Mouse (Mus musculus) megakaryocyte, embryonic 14.5 days (primary cell): Measurements from ENCODE around the gene Wbp2. TPM values are rescaled to one million over a fixed set of nuclear protein-coding genes. Genes with fewer than 3 reads are reported as not detected.

Experiments used
- H3K27me3 ChIP-seq: replicated peaks from 2 replicates; pipeline ENCODE3; 2012; ENCODE audit warnings: inconsistent platforms
- H3K36me3 ChIP-seq: replicated peaks from 2 replicates; pipeline ENCODE3; 2012; ENCODE audit warnings: low read length, inconsistent platforms, mixed read lengths
- H3K4me1 ChIP-seq: 2 replicates; pipeline ENCODE4 v1.6.1; 2012; ENCODE audit warnings: inconsistent platforms
- H3K4me3 ChIP-seq: replicated peaks from 2 replicates; pipeline ENCODE3; 2012; ENCODE audit warnings: moderate library complexity, mild to moderate bottlenecking, inconsistent platforms
- H3K9me3 ChIP-seq: 2 replicates; pipeline ENCODE4 v1.6.1; 2012; ENCODE audit warnings: inconsistent platforms
- FLI1 ChIP-seq: IDR thresholded peaks from 2 replicates; pipeline ENCODE4 v1.6.1; 2012; ENCODE audit warnings: low read length, inconsistent platforms, mixed read lengths
- GATA1 ChIP-seq: IDR thresholded peaks from 3 replicates; pipeline ENCODE4 v1.6.1; 2012; ENCODE audit warnings: mixed read lengths, low read length, inconsistent platforms, borderline replicate concordance
- polyA plus RNA-seq: library from polyadenylated mRNA; stranded (reverse); fragments of >175 nt; gene quantifications from 2 replicates; pipeline ENCODE4 v1.2.3, GENCODE M21; 2012; ENCODE audit warnings: low replicate concordance; ENCODE audit not compliant: insufficient read depth

The Wbp2 gene
- polyA plus RNA-seq, result 842 and 1,717 TPM in 2 replicates

DNA sequence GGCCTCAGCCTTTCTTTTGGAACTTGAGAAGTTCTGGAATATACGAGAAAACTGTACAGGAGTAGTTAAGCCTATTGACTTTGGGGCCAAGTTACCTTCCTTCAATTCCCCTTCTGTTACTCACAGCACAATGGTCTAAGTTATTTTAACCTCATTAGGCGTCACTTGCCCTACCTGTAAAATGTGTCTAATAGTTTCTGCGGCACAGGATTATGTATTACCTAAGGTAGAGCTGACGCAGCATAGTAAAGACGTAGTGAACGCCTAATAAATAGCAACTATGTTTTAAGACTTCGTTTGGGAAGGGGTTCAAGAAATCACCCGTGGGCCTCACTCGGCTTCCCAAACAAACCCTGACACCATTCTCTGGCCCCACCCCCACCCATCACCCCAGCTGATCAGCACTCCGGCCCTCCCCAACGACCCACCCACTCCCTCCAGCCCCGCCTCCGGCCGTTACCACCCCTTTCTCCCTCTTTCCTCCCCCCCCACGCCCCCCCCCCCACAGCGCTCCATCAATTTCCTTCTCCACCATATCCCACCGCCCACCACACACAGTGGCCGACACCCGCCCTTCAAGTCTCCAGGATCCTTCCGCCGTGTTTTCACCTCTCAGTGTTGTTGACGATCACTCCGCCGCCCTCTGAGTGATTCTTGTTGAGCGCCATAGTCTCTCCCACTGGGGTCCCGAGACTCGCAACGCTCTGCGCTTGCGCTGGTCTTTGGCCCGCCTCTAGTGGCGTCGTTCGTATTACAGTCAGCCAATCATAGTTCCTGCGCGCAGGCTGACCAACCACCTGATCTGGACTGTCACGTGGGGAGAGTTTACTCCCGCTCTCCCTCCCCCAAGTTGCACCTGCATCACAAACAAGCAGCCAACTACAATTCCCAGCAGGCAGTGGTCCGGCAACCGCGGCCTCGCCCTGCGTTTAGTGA, at the start of gene Wbp2:
TSS of gene Wbp2 (minus strand) at position 738 of the 936 bp plus-strand sequence.
- Histone ChIP-seq H3K4me3 (peak within 1 kb of the TSS; percentile 96), H3K27me3 (no peaks in the 10 kb centered on the region), H3K4me1 (peaks cover 76% of the 10 kb centered on the region), H3K36me3 (peaks cover 51% of the 10 kb centered on the region), H3K9me3 (no peaks in the 10 kb centered on the region)
- TF ChIP-seq GATA1, result no peak
- TF ChIP-seq FLI1, result no peak

DNA sequence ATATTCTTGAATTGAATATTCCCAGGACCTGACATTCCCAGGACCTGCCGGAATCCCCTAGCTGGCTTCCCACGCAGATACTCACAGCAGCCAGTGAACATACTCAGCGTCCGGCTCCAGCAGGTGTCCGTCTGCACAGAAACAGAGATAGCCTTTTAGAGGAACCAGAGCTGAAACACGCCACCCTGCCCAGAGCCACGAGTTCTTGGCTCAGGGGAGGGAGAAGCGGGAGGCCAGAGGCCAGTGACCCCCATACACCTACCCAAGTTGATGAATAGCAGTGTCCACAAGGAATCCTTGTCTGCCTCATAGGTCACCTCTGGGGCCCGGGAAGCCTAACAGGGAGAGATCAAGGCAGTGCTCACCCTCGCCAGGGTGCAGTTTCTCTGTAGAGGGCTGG, 47.4 kb upstream of the Wbp2 start:
- H3K4me3 ChIP-seq, result no peak overlapping the region
- peaks cover 83% of the 10 kb centered on the region for H3K4me1 ChIP-seq
- H3K9me3 ChIP-seq, result no peaks in the 10 kb centered on the region
- H3K27me3 ChIP-seq, result no peaks in the 10 kb centered on the region
- no peak for TF ChIP-seq GATA1
- TF ChIP-seq FLI1, result no peak
- H3K36me3 ChIP-seq, result peaks cover 59% of the 10 kb centered on the region

DNA sequence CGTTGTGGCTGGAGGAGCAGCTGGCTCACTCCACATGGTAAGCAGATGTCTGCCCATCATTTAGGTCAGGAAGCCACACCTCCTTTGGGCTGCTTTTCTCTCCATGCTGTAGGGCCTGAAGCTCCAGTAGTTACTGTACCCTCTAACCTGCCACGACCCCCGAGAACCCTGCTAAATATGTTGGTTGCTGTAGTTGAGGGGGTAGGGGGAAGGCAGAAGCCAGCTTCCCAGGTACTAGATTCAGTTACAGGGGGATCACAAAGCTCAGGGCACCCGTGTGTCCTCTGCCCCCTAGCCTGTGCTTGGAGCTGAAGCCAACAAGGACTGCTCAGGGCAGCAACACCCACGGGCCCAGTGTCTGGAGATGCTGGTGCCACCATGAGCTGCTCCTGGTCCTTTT, 46.7 kb upstream of the Wbp2 start:
- no peaks in the 10 kb centered on the region for H3K9me3 ChIP-seq
- peak overlapping the region; percentile 28 for H3K4me3 ChIP-seq
- TF ChIP-seq FLI1, result no peak
- no peak for TF ChIP-seq GATA1
- peaks cover 86% of the 10 kb centered on the region for H3K4me1 ChIP-seq
- peaks cover 66% of the 10 kb centered on the region for H3K36me3 ChIP-seq
- no peaks in the 10 kb centered on the region for H3K27me3 ChIP-seq

DNA sequence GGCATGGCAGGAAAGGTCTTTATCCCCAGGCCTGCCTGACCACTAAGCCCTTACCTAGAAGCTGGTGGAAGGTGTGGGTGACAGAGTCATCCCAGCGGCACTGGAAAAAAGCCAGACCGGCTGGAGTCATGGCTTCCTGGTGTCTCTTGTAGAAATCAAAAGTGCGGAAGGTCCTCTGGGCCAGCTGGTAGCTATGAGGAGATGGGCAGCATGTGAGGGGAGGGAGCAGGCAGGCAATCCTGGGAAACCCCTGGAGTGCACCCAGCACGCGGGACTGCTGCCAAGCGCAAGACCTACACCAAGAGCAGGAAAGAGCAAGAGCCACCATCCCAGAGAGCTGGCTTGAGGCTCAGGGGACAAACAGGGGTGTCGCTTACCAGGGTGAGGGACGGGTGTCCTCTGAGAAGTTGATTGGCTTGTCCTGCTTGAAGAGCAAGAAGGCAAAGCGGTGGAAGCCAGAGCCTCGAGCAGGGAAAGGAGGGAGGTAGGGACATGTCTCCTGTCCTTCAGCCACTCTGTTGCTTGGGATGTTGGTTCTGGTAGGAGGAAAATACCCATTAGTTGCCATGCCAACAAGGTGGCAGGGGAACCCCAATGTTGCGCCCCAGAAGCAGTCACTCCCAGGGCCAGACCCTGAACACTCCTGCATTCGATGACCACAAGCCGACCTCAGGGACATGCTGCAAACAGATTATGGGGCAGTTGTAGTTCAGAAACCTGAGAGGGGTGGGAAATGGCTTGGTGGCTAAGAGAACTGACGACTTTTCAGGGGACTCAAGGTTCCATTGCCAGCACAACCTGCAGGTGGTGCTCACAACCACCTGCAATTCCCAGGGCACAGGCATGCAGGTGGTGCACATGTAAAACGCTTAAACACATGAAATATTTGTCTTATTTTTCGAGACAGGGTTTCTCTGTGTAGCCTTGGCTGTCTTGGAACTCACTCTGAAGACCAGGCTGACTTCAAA, 45.9 kb upstream of the Wbp2 start:
- H3K9me3 ChIP-seq, result no peaks in the 10 kb centered on the region
- no peaks in the 10 kb centered on the region for H3K27me3 ChIP-seq
- no peak for TF ChIP-seq FLI1
- TF ChIP-seq GATA1, result no peak
- peaks cover 74% of the 10 kb centered on the region for H3K36me3 ChIP-seq
- H3K4me1 ChIP-seq, result peaks cover 88% of the 10 kb centered on the region
- peak overlapping the region; percentile 20 for H3K4me3 ChIP-seq

DNA sequence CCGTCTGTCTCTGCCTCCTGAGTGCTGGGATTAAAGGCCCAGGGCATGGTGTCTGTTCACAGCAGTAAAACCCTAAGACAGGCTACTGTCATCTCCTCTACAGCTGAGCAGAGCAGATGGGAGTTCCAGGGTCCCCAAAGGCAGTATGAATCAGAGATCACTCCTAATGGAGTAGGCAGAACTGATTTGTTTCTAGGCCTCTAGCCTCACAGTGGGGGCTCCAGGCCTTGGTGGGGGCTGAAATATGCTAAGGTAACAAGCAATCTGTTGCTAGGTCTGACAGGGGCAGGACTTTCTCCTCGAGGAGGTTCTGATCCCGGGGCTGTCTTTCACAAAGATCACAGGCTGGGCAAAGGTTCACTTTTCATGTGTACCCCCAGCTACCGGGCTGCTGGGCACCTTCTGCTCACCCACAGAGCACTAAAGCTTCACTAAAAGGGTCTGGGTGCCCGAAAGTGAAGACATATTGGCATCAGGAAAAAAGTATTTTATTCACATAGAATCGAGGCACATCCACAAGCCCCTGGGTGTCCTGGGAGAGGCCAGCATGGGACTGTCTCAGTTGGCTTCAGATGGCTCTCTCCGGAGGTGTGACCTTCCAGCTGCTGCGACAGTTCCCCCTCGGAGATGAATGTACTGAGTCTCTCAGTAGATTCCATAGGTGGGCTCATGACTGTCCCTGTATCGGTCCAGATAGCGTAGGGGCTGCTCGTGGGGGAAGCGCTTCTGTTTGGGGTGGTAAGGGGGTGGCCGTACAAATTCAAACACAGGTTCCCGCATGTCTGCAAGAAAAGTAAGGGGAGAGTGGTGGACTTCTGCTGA, 44.8 kb upstream of the Wbp2 start:
- Histone ChIP-seq H3K9me3 (no peaks in the 10 kb centered on the region), H3K27me3 (no peaks in the 10 kb centered on the region), H3K36me3 (peaks cover 80% of the 10 kb centered on the region), H3K4me3 (peak overlapping the region; percentile 98), H3K4me1 (peaks cover 88% of the 10 kb centered on the region)
- no peak for TF ChIP-seq FLI1
- TF ChIP-seq GATA1, result no peak

DNA sequence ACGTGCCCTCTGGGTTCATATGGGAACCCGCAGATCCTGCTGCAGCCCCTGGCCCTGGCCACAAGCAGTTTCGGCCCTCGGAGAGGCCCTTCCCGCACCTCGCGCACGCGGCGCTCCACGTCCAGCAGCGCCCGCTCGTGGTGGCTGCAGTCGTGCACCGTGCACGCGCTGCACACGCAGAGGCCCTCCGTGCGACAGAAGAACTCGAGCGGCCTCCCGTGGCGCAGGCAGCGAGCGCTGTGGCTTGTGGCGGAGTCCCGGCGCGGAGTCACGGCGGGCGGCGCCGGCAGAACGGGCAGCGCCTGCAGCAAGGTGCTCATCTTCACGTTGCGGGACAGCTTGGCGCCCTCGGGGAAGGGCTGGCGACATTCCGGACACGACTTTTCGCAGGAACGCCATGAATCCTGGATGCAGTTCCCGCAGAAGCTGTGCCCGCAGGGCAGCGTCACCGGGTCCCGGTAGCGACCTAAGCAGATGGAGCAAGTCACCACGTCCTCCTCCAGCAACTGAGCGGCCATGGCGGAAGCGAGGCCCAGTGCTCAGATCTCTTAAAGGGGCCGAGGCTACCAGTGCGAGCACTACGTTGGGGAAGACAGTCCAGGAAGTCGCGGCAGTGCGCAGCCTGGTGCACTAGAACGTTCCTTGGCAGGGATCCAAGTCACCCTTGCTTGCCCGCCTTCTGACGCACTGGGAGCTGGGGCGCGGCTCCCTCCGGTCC, 43.9 kb upstream of the Wbp2 start, which contains the start of gene Trim65:
TSS of gene Trim65 (minus strand) at position 641 of the 718 bp plus-strand sequence.
- TF ChIP-seq GATA1 (no peak), FLI1 (no peak)
- Histone ChIP-seq H3K4me1 (peaks cover 85% of the 10 kb centered on the region), H3K27me3 (no peaks in the 10 kb centered on the region), H3K9me3 (peaks cover 7% of the 10 kb centered on the region), H3K4me3 (peak within 1 kb of the TSS; percentile 98), H3K36me3 (peaks cover 80% of the 10 kb centered on the region)

DNA sequence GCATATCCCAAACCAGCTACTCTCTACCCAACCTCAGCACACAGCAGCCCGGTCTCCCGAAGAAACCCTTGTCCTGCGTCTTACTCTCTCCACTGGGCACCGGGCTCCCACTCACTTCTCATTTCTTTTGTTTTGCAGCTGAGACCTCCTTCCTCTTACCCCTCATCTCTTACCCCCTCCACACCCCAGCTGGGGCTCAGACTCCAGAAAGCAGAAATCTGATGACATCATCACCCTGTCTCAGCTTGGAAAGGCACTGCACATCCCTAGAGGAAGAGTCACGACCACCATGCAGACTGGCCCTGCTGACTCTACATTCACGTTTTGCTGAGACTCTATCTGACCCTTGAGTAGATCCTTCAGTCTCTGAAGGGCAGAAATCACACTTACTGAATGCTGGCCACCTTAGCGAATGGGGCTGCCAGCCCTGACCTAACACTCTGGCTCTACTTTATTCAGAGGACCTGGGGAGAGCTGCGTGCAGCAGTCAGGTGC, 43.2 kb upstream of the Wbp2 start:
- Histone ChIP-seq H3K36me3 (peaks cover 82% of the 10 kb centered on the region), H3K4me1 (peaks cover 85% of the 10 kb centered on the region), H3K9me3 (peaks cover 12% of the 10 kb centered on the region), H3K27me3 (no peaks in the 10 kb centered on the region), H3K4me3 (peak overlapping the region; percentile 98)
- TF ChIP-seq FLI1 (no peak), GATA1 (no peak)

DNA sequence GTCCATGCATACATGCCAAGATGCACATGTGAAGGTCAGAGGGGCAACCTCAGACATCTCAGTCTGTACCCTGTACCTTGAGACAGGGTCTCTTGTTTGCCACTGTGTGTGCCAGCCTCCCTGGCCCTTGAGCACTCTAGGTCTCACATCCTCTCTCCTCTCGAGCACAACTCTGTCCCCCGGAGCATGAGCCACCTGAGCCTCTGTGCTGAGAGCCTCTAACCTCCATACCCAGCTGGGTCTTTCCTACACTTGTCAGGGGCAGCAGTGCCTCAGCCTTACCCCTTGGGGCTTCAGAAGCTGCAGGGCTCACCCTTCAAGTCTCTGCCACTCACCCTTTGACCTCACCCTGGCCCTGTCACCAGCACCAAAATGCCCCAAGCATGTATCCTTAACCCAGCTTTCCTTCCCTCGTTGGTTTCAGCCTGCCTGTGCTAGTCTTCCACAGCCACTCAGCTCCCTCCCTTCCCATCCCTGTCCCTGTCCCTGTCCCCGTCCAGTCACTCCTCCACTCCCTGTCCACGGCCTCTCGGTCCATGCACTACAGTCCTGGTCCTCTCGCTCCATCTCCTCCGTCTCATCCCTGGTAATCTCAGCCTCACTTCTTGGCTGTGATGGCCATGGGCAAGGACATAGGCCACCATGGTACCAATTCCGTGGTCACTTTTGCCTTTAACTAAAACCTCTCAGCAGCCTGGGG, 42.4 kb upstream of the Wbp2 start:
- H3K9me3 ChIP-seq, result peaks cover 12% of the 10 kb centered on the region
- no peak for TF ChIP-seq FLI1
- no peak for TF ChIP-seq GATA1
- no peaks in the 10 kb centered on the region for H3K27me3 ChIP-seq
- H3K36me3 ChIP-seq, result peaks cover 80% of the 10 kb centered on the region
- H3K4me3 ChIP-seq, result peak overlapping the region; percentile 98
- H3K4me1 ChIP-seq, result peaks cover 82% of the 10 kb centered on the region
